Mouse (Mus musculus) thymus, postnatal 14 days (tissue): Measurements from ENCODE around the gene Tmem183a.

Source experiments
- DNase-seq: peaks from one replicate; pipeline ENCODE4 v3.0.0; 2021

Tmem183a gene

GRCm38 (mm10) chr1:134344005-134344950, 17.5 kb downstream of the Tmem183a start:
- peak; percentile 77 for DNase-seq

GRCm38 (mm10) chr1:134343567-134343966, 18.2 kb downstream of the Tmem183a start:
- no peak for DNase-seq

- DNase-seq: no peak
These were observed 18.9 kb downstream of the Tmem183a start for GRCm38 (mm10) chr1:134342781-134343310.

GRCm38 (mm10) chr1:134342278-134342664, 19.5 kb downstream of the Tmem183a start:
- no peak for DNase-seq

GRCm38 (mm10) chr1:134341641-134342277, 20.0 kb downstream of the Tmem183a start:
- DNase-seq: no peak

GRCm38 (mm10) chr1:134339757-134340619, 21.8 kb downstream of the Tmem183a start:
- DNase-seq: no peak

GRCm38 (mm10) chr1:134339162-134339561, 22.6 kb downstream of the Tmem183a start:
- DNase-seq: no peak

GRCm38 (mm10) chr1:134336958-134337710, 24.6 kb downstream of the Tmem183a start:
- peak; percentile 18 for DNase-seq

- no peak for DNase-seq
These were observed 25.6 kb downstream of the Tmem183a start for GRCm38 (mm10) chr1:134335924-134336810.

- DNase-seq: no peak
These were observed 26.4 kb downstream of the Tmem183a start for GRCm38 (mm10) chr1:134335211-134335923.

- DNase-seq: no peak
These were observed 27.5 kb downstream of the Tmem183a start for GRCm38 (mm10) chr1:134334111-134334827.

GRCm38 (mm10) chr1:134333371-134334110, 28.2 kb downstream of the Tmem183a start:
- DNase-seq: no peak

- DNase-seq: peak; percentile 54
These were observed 29.0 kb downstream of the Tmem183a start, which contains the start of gene Ppfia4 for GRCm38 (mm10) chr1:134332770-134333271. Ppfia4 (minus strand) TSS chr1:134332928.

- peak; percentile 77 for DNase-seq
These were observed 29.7 kb downstream of the Tmem183a start for GRCm38 (mm10) chr1:134331879-134332635.

- no peak for DNase-seq
These were observed 34.9 kb downstream of the Tmem183a start for GRCm38 (mm10) chr1:134326841-134327346.

GRCm38 (mm10) chr1:134322591-134322990, 39.2 kb downstream of the Tmem183a start:
- no peak for DNase-seq

- DNase-seq: no peak
These were observed 41.0 kb downstream of the Tmem183a start for GRCm38 (mm10) chr1:134320691-134321301.
